Mouse (Mus musculus) c-Kit-positive CD71-positive TER-119-negative erythroid progenitor cells, embryonic 14.5 days (primary cell): ENCODE data around the gene Nmu.
A peak's percentile ranks its signal among the peaks of the same experiment; 100 is the strongest.

Experiments
- DNase-seq: peaks from one replicate; pipeline ENCODE4 v3.0.0-alpha.2; 2013; ENCODE audit warnings: low read depth

Gene Nmu

GRCm38 (mm10) chr5:76308206-76308605 lies 55.4 kb downstream of the Nmu start:
- DNase-seq, result no peak

GRCm38 (mm10) chr5:76306261-76306660 lies 57.3 kb downstream of the Nmu start:
- DNase-seq, result no peak

- DNase-seq, result no peak
Observed at GRCm38 (mm10) chr5:76305616-76306015, 58.0 kb downstream of the Nmu start.

GRCm38 (mm10) chr5:76304452-76305341 lies 58.9 kb downstream of the Nmu start, which contains the start of gene Clock:
Gene Clock, minus strand, starts transcription at chr5:76304792.
- DNase-seq, result peak; percentile 47

GRCm38 (mm10) chr5:76303745-76304451 lies 59.7 kb downstream of the Nmu start:
- peak; percentile 59 for DNase-seq

- no peak for DNase-seq
Observed at GRCm38 (mm10) chr5:76303379-76303744, 60.2 kb downstream of the Nmu start.

GRCm38 (mm10) chr5:76302009-76302408 lies 61.6 kb downstream of the Nmu start:
- DNase-seq, result no peak

- DNase-seq, result no peak
Observed at GRCm38 (mm10) chr5:76289234-76289691, 74.3 kb downstream of the Nmu start.

GRCm38 (mm10) chr5:76288256-76288655 lies 75.3 kb downstream of the Nmu start:
- no peak for DNase-seq

GRCm38 (mm10) chr5:76287062-76287461 lies 76.5 kb downstream of the Nmu start:
- no peak for DNase-seq

GRCm38 (mm10) chr5:76285699-76286098 lies 77.9 kb downstream of the Nmu start:
- DNase-seq, result no peak

- peak; percentile 44 for DNase-seq
Observed at GRCm38 (mm10) chr5:76283890-76284289, 79.7 kb downstream of the Nmu start.
